In genomic region chrX:94674977-94675376, GRCm38 (mm10) we compare ENCODE assay signal across 9 mouse cellular contexts. TPM values are rescaled to one million over a fixed set of nuclear protein-coding genes. Genes with fewer than 3 reads are reported as not detected.
DNase-seq lines count a peak whose midpoint lies in the region; ATAC-seq and TF ChIP-seq lines count a peak whose summit lies in the region.
"Had no signal": no experiment of that assay in that cellular context is flagged by ENCODE, and none has a peak within 500 bp of the region (broad histone marks: within the 10 kb centered on the region; RNA-seq: fewer than 3 reads in every experiment).

No protein-coding gene starts in this region.

- no peak overlapping the region for H3K9ac ChIP-seq in heart, adult 2 months (ENCODE audit: low read depth, low read length)
- H3K9ac ChIP-seq in heart, embryonic 11.5 days (ENCODE audit: low read depth, low read length) = no peak overlapping the region
- H3K9ac ChIP-seq: neural tube, embryonic 13.5 days had no signal

- TF ChIP-seq EP300 in heart, adult 2 months (IDR thresholded peaks at IDR 0.05; ENCODE audit: insufficient read depth, low read depth, low read length) = no peak

- H3K4me1 ChIP-seq in heart, adult 2 months (ENCODE audit: control insufficient read depth, insufficient read depth, low read length) = no peaks in the 10 kb centered on the region
- no peaks in the 10 kb centered on the region for H3K4me1 ChIP-seq in heart, embryonic 11.5 days (ENCODE audit: control insufficient read depth, insufficient read depth, low read length)
- H3K4me1 ChIP-seq: neural tube, embryonic 13.5 days had no signal

- intact Hi-C loops in heart, adult 2 months (cut with DNase I) = no loop called here

- 41% methylated on average over 4 of the region's 4 CpGs for WGBS in heart, adult 2 months
- WGBS in heart, embryonic 11.5 days (ENCODE audit: insufficient replicate concordance) = 36% methylated on average over 4 of the region's 4 CpGs

- no peaks in the 10 kb centered on the region for H3K79me2 ChIP-seq in heart, adult 2 months (replicated peaks; ENCODE audit: control insufficient read depth, insufficient read depth, low read length)

- ATAC-seq in heart, embryonic 11.5 days (replicated peaks; ENCODE audit: insufficient number of reproducible peaks, low FRiP score, low TSS enrichment) = no peak
- no peak; the same call in 1 of the 2 replicates for ATAC-seq in granulocyte monocyte progenitor cell, adult 5-6 weeks (replicated peaks; ENCODE audit: poor library complexity, severe bottlenecking)

- DNase-seq in heart, adult 2 months = peak in 1 of 2 experiments; percentile 2
- DNase-seq in A20 (ENCODE audit: low read depth, low spot score) (peak; percentile 43), ZHBTc4 (ENCODE audit: low read depth, low spot score) (peak; percentile 56)
- DNase-seq in embryo, embryonic 10 days (ENCODE audit: low spot score) = peak; percentile 34
- DNase-seq in left cerebral cortex, adult 11 months (ENCODE audit: low spot score) = peak; percentile 22
- peak; percentile 64 for DNase-seq in retina, postnatal 1 day

- H3K27me3 ChIP-seq in heart, adult 2 months (ENCODE audit: control insufficient read depth, insufficient read depth, low read length) = no peaks in the 10 kb centered on the region
- no peaks in the 10 kb centered on the region for H3K27me3 ChIP-seq in heart, embryonic 11.5 days (ENCODE audit: control insufficient read depth, insufficient read depth, low read length)
- H3K27me3 ChIP-seq: neural tube, embryonic 13.5 days had no signal

- H3K4me3 ChIP-seq in heart, adult 2 months = no peak overlapping the region
- no peak overlapping the region for H3K4me3 ChIP-seq in heart, embryonic 11.5 days (ENCODE audit: low read depth, low read length)
- H3K4me3 ChIP-seq: neural tube, embryonic 13.5 days had no signal

- no peak overlapping the region for H3K27ac ChIP-seq in heart, adult 2 months
- H3K27ac ChIP-seq in heart, embryonic 11.5 days (ENCODE audit: low read depth, low read length) = no peak overlapping the region
- H3K27ac ChIP-seq: neural tube, embryonic 13.5 days had no signal

- peak; percentile 77 for TF ChIP-seq CTCF in heart, adult 2 months (IDR thresholded peaks at IDR 0.05)

- TF ChIP-seq POLR2A in heart, adult 2 months (IDR thresholded peaks at IDR 0.05; ENCODE audit: insufficient read depth, low read depth, low read length) = no peak

- H3K9me3 ChIP-seq in heart, embryonic 11.5 days (replicated peaks; ENCODE audit: control insufficient read depth, low read length) = no peaks in the 10 kb centered on the region
- H3K9me3 ChIP-seq: neural tube, embryonic 13.5 days had no signal

- no peak overlapping the region for H3K4me2 ChIP-seq in heart, embryonic 11.5 days
- H3K4me2 ChIP-seq: neural tube, embryonic 13.5 days had no signal

- no peaks in the 10 kb centered on the region for H3K36me3 ChIP-seq in heart, adult 2 months (ENCODE audit: control insufficient read depth, insufficient read depth, low read length)
- no peaks in the 10 kb centered on the region for H3K36me3 ChIP-seq in heart, embryonic 11.5 days (ENCODE audit: control insufficient read depth, insufficient read depth, low read length)
- H3K36me3 ChIP-seq: neural tube, embryonic 13.5 days had no signal

RNA-seq across cellular contexts. Expression of gene Gspt2, which starts 39.1 kb away (rescaled TPM):
- total RNA-seq in heart, adult 2 months (2021) = under 1 TPM; 0.29 to 0.61 TPM
- 0.39 and 0.47 TPM in 2 replicates for polyA plus RNA-seq in heart, adult 2 months (2012; rRNA removed)
- polyA plus RNA-seq in heart, embryonic 11.5 days (2014; fragmentation: Nextera tagmentation; extraction: Ambion mirVana) = 5.4 and 6.3 TPM in 2 replicates
- 16.6 and 18.9 TPM in 2 replicates for total RNA-seq in granulocyte monocyte progenitor cell, adult 5-6 weeks (2014; fragmentation: Nextera tagmentation)
- 11.3 and 12.8 TPM in 2 replicates for total RNA-seq in granulocyte monocyte progenitor cell, adult 5-6 weeks (2017)

RNA-seq across cellular contexts. Expression of gene Zxdb, which starts 49.4 kb away (rescaled TPM):
- 1 to 10 TPM; 4.5 to 5.3 TPM for total RNA-seq in heart, adult 2 months (2021)
- 1.6 and 3.5 TPM in 2 replicates for polyA plus RNA-seq in heart, adult 2 months (2012; rRNA removed)
- polyA plus RNA-seq in heart, embryonic 11.5 days (2014; fragmentation: Nextera tagmentation; extraction: Ambion mirVana) = 0.96 and 1.1 TPM in 2 replicates
- total RNA-seq in granulocyte monocyte progenitor cell, adult 5-6 weeks (2014; fragmentation: Nextera tagmentation) = 4.6 and 5.0 TPM in 2 replicates
- total RNA-seq in granulocyte monocyte progenitor cell, adult 5-6 weeks (2017) = 4.8 and 6.8 TPM in 2 replicates

Comparison
In these comparisons a context has a peak if more than half of its experiments do, and no peak if none do; other contexts are left out.
1. RNA of gene Gspt2, which starts 39.1 kb away (total RNA-seq): 11.3 to 18.9 TPM in granulocyte monocyte progenitor cell, adult 5-6 weeks; 0.29 to 0.61 TPM in heart, adult 2 months; every median in the first group is over 4 times any median in the second.